Mouse (Mus musculus): Measurements from ENCODE around the gene Ninj1. TPM values are rescaled to one million over a fixed set of nuclear protein-coding genes. Genes with fewer than 3 reads are reported as not detected.

Gene Ninj1
- polyA plus RNA-seq, 1 experiment from 2014 or later: 40.0 TPM

GRCm38 (mm10) chr13:49237617-49238016, 50.3 kb downstream of the Ninj1 start:
- H3K4me2 ChIP-seq: no peak overlapping the region
- WGBS (ENCODE audit: insufficient replicate concordance): 74% methylated on average over 8 of the region's 8 CpGs
- DNase-seq (no peak), ATAC-seq (ENCODE audit: low read depth) (no peak)
- no peaks in the 10 kb centered on the region for H3K27me3 ChIP-seq
- no peak overlapping the region for H3K4me3 ChIP-seq (replicated peaks)
- no peak overlapping the region for H3K9ac ChIP-seq
- peaks cover 15% of the 10 kb centered on the region for H3K4me1 ChIP-seq (replicated peaks)
- no peaks in the 10 kb centered on the region for H3K9me3 ChIP-seq (replicated peaks)
- H3K27ac ChIP-seq: no peak overlapping the region
- H3K36me3 ChIP-seq: no peaks in the 10 kb centered on the region

GRCm38 (mm10) chr13:49238737-49239136, 51.5 kb downstream of the Ninj1 start:
- no peak overlapping the region for H3K4me3 ChIP-seq (replicated peaks)
- no peaks in the 10 kb centered on the region for H3K36me3 ChIP-seq
- no peak overlapping the region for H3K27ac ChIP-seq
- DNase-seq: no peak
- H3K4me1 ChIP-seq (replicated peaks): peaks cover 26% of the 10 kb centered on the region
- 78% methylated on average over 8 of the region's 8 CpGs for WGBS (ENCODE audit: insufficient replicate concordance)
- H3K9me3 ChIP-seq (replicated peaks): no peaks in the 10 kb centered on the region
- H3K27me3 ChIP-seq: no peaks in the 10 kb centered on the region
- ATAC-seq (ENCODE audit: low read depth): no peak
- H3K9ac ChIP-seq: no peak overlapping the region
- no peak overlapping the region for H3K4me2 ChIP-seq

- peak; percentile 83 for ATAC-seq (ENCODE audit: low read depth)
- 20% methylated on average over 9 of the region's 9 CpGs for WGBS (ENCODE audit: insufficient replicate concordance)
- peak; percentile 48 for DNase-seq
These were observed 55.2 kb downstream of the Ninj1 start for GRCm38 (mm10) chr13:49242321-49243065.

GRCm38 (mm10) chr13:49243492-49243891, 56.2 kb downstream of the Ninj1 start:
- WGBS (ENCODE audit: insufficient replicate concordance): 44% methylated on average over 2 of the region's 2 CpGs
- H3K36me3 ChIP-seq: no peaks in the 10 kb centered on the region
- H3K9ac ChIP-seq: no peak overlapping the region
- no peak overlapping the region for H3K4me2 ChIP-seq
- no peak for DNase-seq
- H3K27me3 ChIP-seq: peaks cover 29% of the 10 kb centered on the region
- H3K4me3 ChIP-seq (replicated peaks): no peak overlapping the region
- no peak for ATAC-seq (ENCODE audit: low read depth)
- H3K27ac ChIP-seq: peak overlapping the region; percentile 82
- peaks cover 51% of the 10 kb centered on the region for H3K4me1 ChIP-seq (replicated peaks)
- H3K9me3 ChIP-seq (replicated peaks): no peaks in the 10 kb centered on the region

More at GRCm38 (mm10) chr13:49242321-49243065, 55.2 kb downstream of the Ninj1 start:
- Histone ChIP-seq H3K4me1 (replicated peaks) (peaks cover 41% of the 10 kb centered on the region), H3K4me3 (replicated peaks) (no peak overlapping the region), H3K4me2 (peak overlapping the region; percentile 33), H3K9ac (0 out of 2 replicates have a peak overlapping the region, but pooled peaks have one; percentile 23), H3K36me3 (no peaks in the 10 kb centered on the region), H3K9me3 (replicated peaks) (no peaks in the 10 kb centered on the region), H3K27me3 (peaks cover 19% of the 10 kb centered on the region), H3K27ac (peak overlapping the region; percentile 82)

GRCm38 (mm10) chr13:49245251-49245650, 58.0 kb downstream of the Ninj1 start:
- peaks cover 49% of the 10 kb centered on the region for H3K4me1 ChIP-seq (replicated peaks)
- H3K9ac ChIP-seq: no peak overlapping the region
- no peak overlapping the region for H3K4me3 ChIP-seq (replicated peaks)
- DNase-seq (no peak), ATAC-seq (ENCODE audit: low read depth) (no peak)
- WGBS (ENCODE audit: insufficient replicate concordance): 53% methylated on average over 4 of the region's 4 CpGs
- no peak overlapping the region for H3K4me2 ChIP-seq
- no peak overlapping the region for H3K27ac ChIP-seq
- no peaks in the 10 kb centered on the region for H3K36me3 ChIP-seq
- H3K9me3 ChIP-seq (replicated peaks): no peaks in the 10 kb centered on the region
- peaks cover 33% of the 10 kb centered on the region for H3K27me3 ChIP-seq

Other genes starting within 250 kb of the Ninj1 start
- 16.6 and 17.8 TPM in 2 replicates for gene Fam120a, start 219.5 kb upstream of the Ninj1 start, polyA plus RNA-seq (2015; fragmentation: Nextera tagmentation; extraction: Ambion mirVana)
- 0.03 and 0.09 TPM in 2 replicates for gene Wnk2, start 39.5 kb upstream of the Ninj1 start, polyA plus RNA-seq (2015; fragmentation: Nextera tagmentation; extraction: Ambion mirVana)
- 11.9 and 13.2 TPM in 2 replicates for gene Card19, start 28.6 kb downstream of the Ninj1 start, polyA plus RNA-seq (2015; fragmentation: Nextera tagmentation; extraction: Ambion mirVana)
- gene Susd3, start 61.2 kb downstream of the Ninj1 start, polyA plus RNA-seq (2015; fragmentation: Nextera tagmentation; extraction: Ambion mirVana): 1.6 and 1.7 TPM in 2 replicates
- gene Fgd3, start 132.8 kb downstream of the Ninj1 start, polyA plus RNA-seq (2015; fragmentation: Nextera tagmentation; extraction: Ambion mirVana): 0.37 and 0.39 TPM in 2 replicates
- gene Bicd2, start 154.1 kb downstream of the Ninj1 start, polyA plus RNA-seq (2015; fragmentation: Nextera tagmentation; extraction: Ambion mirVana): 9.0 and 10.5 TPM in 2 replicates
- 10.1 and 11.7 TPM in 2 replicates for gene Ippk, start 233.8 kb downstream of the Ninj1 start, polyA plus RNA-seq (2015; fragmentation: Nextera tagmentation; extraction: Ambion mirVana)

Data from liver, embryonic 13.5 days (tissue).